Mouse (Mus musculus) lung, adult 2 months (tissue): ENCODE results near the gene Lgr5.

Experiments used
- CTCF ChIP-seq: fragments of 200-500 bp; IDR thresholded peaks from 2 replicates; pipeline ENCODE4 v1.5.1; 2011; ENCODE audit warnings: mild to moderate bottlenecking, low read length, control low read depth; ENCODE audit not compliant: insufficient read depth
- POLR2A ChIP-seq: fragments of 200-500 bp; IDR thresholded peaks from 2 replicates; pipeline ENCODE4 v1.6.1; 2011; ENCODE audit warnings: low read depth, mild to moderate bottlenecking, control low read depth, low read length, borderline replicate concordance; ENCODE audit errors: extremely low read depth

DNA sequence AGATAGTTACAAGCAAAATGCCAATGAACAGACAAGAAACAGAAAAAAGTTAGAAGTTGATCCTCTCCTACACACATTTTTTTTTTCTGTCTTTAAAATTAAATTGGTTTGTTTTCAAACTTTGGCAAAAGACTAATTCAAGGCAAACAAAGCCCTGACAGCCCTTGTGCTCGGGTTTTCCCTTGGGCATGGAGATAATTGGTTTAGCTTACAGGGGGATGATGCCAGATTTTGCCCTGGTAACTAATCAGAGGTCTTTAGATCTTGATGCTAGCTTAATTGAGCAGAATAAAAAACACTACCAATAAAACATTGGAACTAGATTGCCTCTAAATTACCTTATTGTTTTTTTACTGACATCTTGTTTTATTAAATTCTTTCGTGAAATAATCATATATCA is 162.2 kb downstream of the Lgr5 start:
- TF ChIP-seq POLR2A (no peak), CTCF (no peak)
